Mouse (Mus musculus): ENCODE data around the gene Lmtk3.

Gene Lmtk3

GRCm38 (mm10) chr7:45853089-45853488 is 69.6 kb downstream of the Lmtk3 start:
- no peak for DNase-seq (ENCODE audit: extremely low spot score, low spot score)

Data from neural tube, embryonic 10.5 days (tissue).